Mouse (Mus musculus) monocyte, adult 2 months (primary cell): ENCODE results near the gene 4930430F08Rik.
"Not testable (repeated sequence)": the region's sequence is repeated elsewhere in the genome, so short reads cannot be mapped to it uniquely, and the experiment has no call there.

ENCODE experiments used
- DNase-seq, 2 experiments: peaks; one replicate each; pipeline ENCODE4 v3.0.0; 2022; ENCODE audit warnings: low spot score in 2 of 2, low read depth in 1 of 2

The 4930430F08Rik gene

GRCm38 (mm10) chr10:100590323-100590722 lies at the start of gene 4930430F08Rik, which contains the start of gene 1700017N19Rik:
4930430F08Rik (minus strand) TSS chr10:100590423.
1700017N19Rik (plus strand) TSS chr10:100590484.
- no peak for DNase-seq

- no peak for DNase-seq
These were observed 39.7 kb upstream of the 4930430F08Rik start for GRCm38 (mm10) chr10:100629762-100630438.

GRCm38 (mm10) chr10:100622494-100622893 lies 32.3 kb upstream of the 4930430F08Rik start:
- DNase-seq: no peak

- DNase-seq: no peak
These were observed 29.8 kb upstream of the 4930430F08Rik start for GRCm38 (mm10) chr10:100620040-100620439.

GRCm38 (mm10) chr10:100619474-100619873 lies 29.3 kb upstream of the 4930430F08Rik start:
- DNase-seq: no peak

GRCm38 (mm10) chr10:100617233-100617903 lies 27.1 kb upstream of the 4930430F08Rik start:
- DNase-seq: no peak

GRCm38 (mm10) chr10:100604254-100604653 lies 14.0 kb upstream of the 4930430F08Rik start:
- DNase-seq: no peak

- no peak for DNase-seq
These were observed 13.3 kb upstream of the 4930430F08Rik start for GRCm38 (mm10) chr10:100603511-100603910.

- no peak for DNase-seq
These were observed 8.1 kb upstream of the 4930430F08Rik start for GRCm38 (mm10) chr10:100598339-100598738.

GRCm38 (mm10) chr10:100588932-100589388 lies 1.3 kb downstream of the 4930430F08Rik start:
- DNase-seq: peak; percentile 22 to 60

GRCm38 (mm10) chr10:100588524-100588923 lies 1.7 kb downstream of the 4930430F08Rik start:
- DNase-seq: no peak

GRCm38 (mm10) chr10:100584178-100584577 lies 6.0 kb downstream of the 4930430F08Rik start:
- DNase-seq: no peak

GRCm38 (mm10) chr10:100575294-100575693 lies 14.9 kb downstream of the 4930430F08Rik start:
- no peak for DNase-seq

- DNase-seq: no peak
These were observed 15.6 kb downstream of the 4930430F08Rik start for GRCm38 (mm10) chr10:100574505-100575149.

GRCm38 (mm10) chr10:100571707-100572106 lies 18.5 kb downstream of the 4930430F08Rik start:
- no peak for DNase-seq

GRCm38 (mm10) chr10:100564112-100564511 lies 26.1 kb downstream of the 4930430F08Rik start:
- DNase-seq: no peak

- DNase-seq: not testable (repeated sequence)
These were observed 29.9 kb downstream of the 4930430F08Rik start for GRCm38 (mm10) chr10:100560194-100560883.

GRCm38 (mm10) chr10:100556566-100557175 lies 33.6 kb downstream of the 4930430F08Rik start:
- DNase-seq: no peak

- DNase-seq: no peak
These were observed 65.5 kb downstream of the 4930430F08Rik start for GRCm38 (mm10) chr10:100524499-100525390.

GRCm38 (mm10) chr10:100522330-100522729 lies 67.9 kb downstream of the 4930430F08Rik start:
- DNase-seq: no peak
